Mouse (Mus musculus) bone marrow macrophage, adult 2 months (primary cell): Measurements from ENCODE around the gene Plxnb2.

Experiments used
- CTCF ChIP-seq: IDR thresholded peaks from 2 replicates; pipeline ENCODE4 v1.5.1; 2012; ENCODE audit warnings: low read depth, mild to moderate bottlenecking, low read length, moderate library complexity
- POLR2A ChIP-seq: IDR thresholded peaks from 2 replicates; pipeline ENCODE4 v1.6.1; 2012; ENCODE audit warnings: mild to moderate bottlenecking, low read depth, low read length, borderline replicate concordance

DNA sequence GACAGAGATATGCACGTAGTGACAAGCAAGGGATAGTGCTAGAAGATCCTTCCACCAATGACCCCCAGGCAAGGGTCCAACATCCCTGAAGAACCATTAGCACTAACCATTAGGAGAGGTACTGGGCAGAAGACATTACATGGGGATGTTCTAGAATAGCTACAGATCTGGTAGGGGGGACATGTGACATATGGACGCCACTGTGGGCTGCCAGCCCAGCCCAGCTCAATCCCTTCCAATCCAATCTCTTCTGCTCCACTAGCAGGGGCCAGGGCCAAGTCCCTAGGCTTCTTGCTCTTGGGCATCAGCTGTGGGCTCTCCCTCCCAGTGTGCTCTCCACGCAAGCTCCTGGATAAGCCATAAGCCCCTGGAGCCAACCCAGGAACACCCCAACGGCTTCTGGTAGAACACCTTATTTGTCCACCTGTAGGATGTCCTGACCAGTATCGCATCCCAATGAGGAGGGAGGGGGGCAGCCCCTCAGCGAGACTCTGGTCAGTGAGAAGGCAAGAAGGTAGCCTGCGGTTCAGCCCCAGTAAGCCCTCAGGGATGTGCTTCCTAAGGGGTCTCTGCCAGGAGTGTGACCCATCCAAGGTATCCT lies 2.2 kb downstream of the Plxnb2 start:
- TF ChIP-seq CTCF: no peak
- no peak for TF ChIP-seq POLR2A
